Mouse (Mus musculus): ENCODE results near the gene Marveld2. TPM values are rescaled to one million over a fixed set of nuclear protein-coding genes. Genes with fewer than 3 reads are reported as not detected.
A peak's percentile ranks its signal among the peaks of the same experiment; 100 is the strongest.

Gene Marveld2
- polyA plus RNA-seq (2012; rRNA removed): 11.5 and 13.0 TPM in 2 replicates

- H3K27me3 ChIP-seq (replicated peaks; ENCODE audit: control insufficient read depth, insufficient read depth, low read length): no peaks in the 10 kb centered on the region
- H3K4me3 ChIP-seq (ENCODE audit: insufficient read depth, low read depth, low read length): peak within 1 kb of the TSS; percentile 81
- no peaks in the 10 kb centered on the region for H3K4me1 ChIP-seq (ENCODE audit: control insufficient read depth, insufficient read depth, low read length)
- peaks cover 1% of the 10 kb centered on the region; the same call in 1 of the 2 replicates for H3K36me3 ChIP-seq (ENCODE audit: control insufficient read depth, insufficient read depth, low read length)
- H3K27ac ChIP-seq (ENCODE audit: insufficient read depth, low read depth, low read length): peak within 1 kb of the TSS; percentile 84
- 6% methylated on average over 71 of the region's 77 CpGs for WGBS
- DNase-seq: peak; percentile 82
- TF ChIP-seq CTCF (conservative IDR thresholded peaks at IDR 0.05; ENCODE audit: insufficient read depth, insufficient read length, low read depth, low read length) (0 out of 2 replicates have a peak, but pooled peaks have one; percentile 29), POLR2A (IDR thresholded peaks at IDR 0.05; ENCODE audit: low read depth, low read length) (no peak)
These were observed at the start of gene Marveld2 for GRCm38 (mm10) chr13:100616181-100617087. Marveld2 (minus strand) TSS chr13:100616971.

GRCm38 (mm10) chr13:100659864-100660456, 43.2 kb upstream of the Marveld2 start:
- H3K36me3 ChIP-seq (ENCODE audit: control insufficient read depth, insufficient read depth, low read length): peaks cover 1% of the 10 kb centered on the region; the same call in 1 of the 2 replicates
- H3K4me3 ChIP-seq (ENCODE audit: insufficient read depth, low read depth, low read length): no peak overlapping the region
- DNase-seq: peak; percentile 62
- TF ChIP-seq POLR2A (IDR thresholded peaks at IDR 0.05; ENCODE audit: low read depth, low read length) (no peak), CTCF (conservative IDR thresholded peaks at IDR 0.05; ENCODE audit: insufficient read depth, insufficient read length, low read depth, low read length) (peak; percentile 84)
- no peak overlapping the region for H3K27ac ChIP-seq (ENCODE audit: insufficient read depth, low read depth, low read length)
- WGBS: 34% methylated on average over 4 of the region's 4 CpGs
- H3K27me3 ChIP-seq (replicated peaks; ENCODE audit: control insufficient read depth, insufficient read depth, low read length): no peaks in the 10 kb centered on the region
- no peaks in the 10 kb centered on the region for H3K4me1 ChIP-seq (ENCODE audit: control insufficient read depth, insufficient read depth, low read length)

GRCm38 (mm10) chr13:100658091-100658490, 41.3 kb upstream of the Marveld2 start:
- Histone ChIP-seq H3K36me3 (ENCODE audit: control insufficient read depth, insufficient read depth, low read length) (peaks cover 1% of the 10 kb centered on the region; the same call in 1 of the 2 replicates), H3K4me3 (ENCODE audit: insufficient read depth, low read depth, low read length) (no peak overlapping the region), H3K27ac (ENCODE audit: insufficient read depth, low read depth, low read length) (no peak overlapping the region), H3K27me3 (replicated peaks; ENCODE audit: control insufficient read depth, insufficient read depth, low read length) (no peaks in the 10 kb centered on the region), H3K4me1 (ENCODE audit: control insufficient read depth, insufficient read depth, low read length) (no peaks in the 10 kb centered on the region)
- no peak for DNase-seq
- TF ChIP-seq POLR2A (IDR thresholded peaks at IDR 0.05; ENCODE audit: low read depth, low read length) (no peak), CTCF (conservative IDR thresholded peaks at IDR 0.05; ENCODE audit: insufficient read depth, insufficient read length, low read depth, low read length) (no peak)
- WGBS: 93% methylated on average over 5 of the region's 5 CpGs

GRCm38 (mm10) chr13:100651439-100652186, 34.8 kb upstream of the Marveld2 start, which contains the start of gene Taf9:
Taf9 (plus strand) TSS chr13:100651579.
- Histone ChIP-seq H3K4me3 (ENCODE audit: insufficient read depth, low read depth, low read length) (peak within 1 kb of the TSS; percentile 94), H3K27ac (ENCODE audit: insufficient read depth, low read depth, low read length) (peak within 1 kb of the TSS; percentile 99), H3K36me3 (ENCODE audit: control insufficient read depth, insufficient read depth, low read length) (peaks cover 1% of the 10 kb centered on the region; the same call in 1 of the 2 replicates), H3K27me3 (replicated peaks; ENCODE audit: control insufficient read depth, insufficient read depth, low read length) (no peaks in the 10 kb centered on the region), H3K4me1 (ENCODE audit: control insufficient read depth, insufficient read depth, low read length) (peaks cover 7% of the 10 kb centered on the region; the same call in 1 of the 2 replicates)
- WGBS: under 1% methylated on average over 63 of the region's 63 CpGs
- TF ChIP-seq POLR2A (IDR thresholded peaks at IDR 0.05; ENCODE audit: low read depth, low read length) (no peak), CTCF (conservative IDR thresholded peaks at IDR 0.05; ENCODE audit: insufficient read depth, insufficient read length, low read depth, low read length) (no peak)
- no peak for DNase-seq

- H3K27me3 ChIP-seq (replicated peaks; ENCODE audit: control insufficient read depth, insufficient read depth, low read length): no peaks in the 10 kb centered on the region
- WGBS: under 1% methylated on average over 73 of the region's 73 CpGs
- H3K4me3 ChIP-seq (ENCODE audit: insufficient read depth, low read depth, low read length): peak within 1 kb of the TSS; percentile 94
- peak; percentile 96 for DNase-seq
- H3K4me1 ChIP-seq (ENCODE audit: control insufficient read depth, insufficient read depth, low read length): peaks cover 7% of the 10 kb centered on the region; the same call in 1 of the 2 replicates
- H3K27ac ChIP-seq (ENCODE audit: insufficient read depth, low read depth, low read length): peak within 1 kb of the TSS; percentile 99
- no peaks in the 10 kb centered on the region; the same call in 1 of the 2 replicates for H3K36me3 ChIP-seq (ENCODE audit: control insufficient read depth, insufficient read depth, low read length)
- TF ChIP-seq CTCF (conservative IDR thresholded peaks at IDR 0.05; ENCODE audit: insufficient read depth, insufficient read length, low read depth, low read length) (no peak), POLR2A (IDR thresholded peaks at IDR 0.05; ENCODE audit: low read depth, low read length) (no peak)
These were observed 34.0 kb upstream of the Marveld2 start, which contains the start of the genes Ak6 and Rad17 for GRCm38 (mm10) chr13:100650550-100651438. Ak6 (plus strand) TSS chr13:100650979. Rad17 (minus strand) TSS chr13:100651051.

- Histone ChIP-seq H3K36me3 (ENCODE audit: control insufficient read depth, insufficient read depth, low read length) (peaks cover 2% of the 10 kb centered on the region; the same call in 1 of the 2 replicates), H3K27ac (ENCODE audit: insufficient read depth, low read depth, low read length) (no peak overlapping the region), H3K27me3 (replicated peaks; ENCODE audit: control insufficient read depth, insufficient read depth, low read length) (no peaks in the 10 kb centered on the region), H3K4me1 (ENCODE audit: control insufficient read depth, insufficient read depth, low read length) (peaks cover 7% of the 10 kb centered on the region; the same call in 1 of the 2 replicates), H3K4me3 (ENCODE audit: insufficient read depth, low read depth, low read length) (no peak overlapping the region)
- WGBS: 91% methylated on average over 8 of the region's 8 CpGs
- no peak for DNase-seq
- TF ChIP-seq CTCF (conservative IDR thresholded peaks at IDR 0.05; ENCODE audit: insufficient read depth, insufficient read length, low read depth, low read length): no peak
These were observed 31.5 kb upstream of the Marveld2 start for GRCm38 (mm10) chr13:100648223-100648622.
